Mouse (Mus musculus): Measurements from ENCODE around the gene Pou2f1.

GRCm38 (mm10) chr1:165829890-165830289, 172.6 kb downstream of the Pou2f1 start:
- no peak for TF ChIP-seq CTCF (IDR thresholded peaks at IDR 0.05; ENCODE audit: low read depth, low read length)
- no peak for TF ChIP-seq TAL1 (conservative IDR thresholded peaks at IDR 0.05; ENCODE audit: low read depth, low read length)
- no peak for TF ChIP-seq GATA1 (IDR thresholded peaks at IDR 0.05; ENCODE audit: borderline replicate concordance, low read length)
- TF ChIP-seq POLR2AphosphoS5 (IDR thresholded peaks at IDR 0.05; ENCODE audit: insufficient replicate concordance, low read depth, low read length), result no peak
